Mouse (Mus musculus) heart, embryonic 14.5 days (tissue): ENCODE results near the gene Kif16b. TPM values are rescaled to one million over a fixed set of nuclear protein-coding genes. Genes with fewer than 3 reads are reported as not detected.
"Not testable (repeated sequence)": the region's sequence is repeated elsewhere in the genome, so short reads cannot be mapped to it uniquely, and the experiment has no call there.

Experiments used
- ATAC-seq: fragments of 200-750 bp; cut with Nextera tagmentation; 2 replicates; pipeline ENCODE4 v1.8.0; 2017; ENCODE audit warnings: low read depth, moderate TSS enrichment; ENCODE audit not compliant: insufficient number of reproducible peaks, insufficient read depth, low FRiP score
- H3K27ac ChIP-seq, 2 experiments: fragments of 200-500 bp in 1 of 2; fragments of 300-500 bp in 1 of 2; sonication (generic) in 1 of 2; replicated peaks in 1 of 2; 2 replicates each; pipeline ENCODE4 v1.5.1; 2012 to 2014; ENCODE audit warnings: low read depth in 2 of 2, low read length in 2 of 2, control low read depth in 1 of 2, mild to moderate bottlenecking in 1 of 2, mixed read lengths in 1 of 2; ENCODE audit not compliant: control insufficient read depth in 1 of 2, insufficient read depth in 1 of 2
- H3K27me3 ChIP-seq: fragments of 300-500 bp; sonication (generic); 2 replicates; pipeline ENCODE4 v1.6.1; 2014; ENCODE audit warnings: mild to moderate bottlenecking, low read length, control low read depth; ENCODE audit not compliant: control insufficient read depth, insufficient read depth
- H3K36me3 ChIP-seq: fragments of 300-500 bp; sonication (generic); 2 replicates; pipeline ENCODE4 v1.6.1; 2014; ENCODE audit warnings: mild to moderate bottlenecking, control low read depth, low read length, mixed read lengths; ENCODE audit not compliant: control insufficient read depth, insufficient read depth
- H3K4me1 ChIP-seq, 2 experiments: fragments of 200-500 bp in 1 of 2; fragments of 300-500 bp in 1 of 2; sonication (generic) in 1 of 2; 2 replicates each; pipeline ENCODE4 v1.6.1; 2012 to 2014; ENCODE audit warnings: low read length in 2 of 2, control low read depth in 1 of 2, mixed read lengths in 1 of 2; ENCODE audit not compliant: control insufficient read depth in 2 of 2, insufficient read depth in 2 of 2
- H3K4me2 ChIP-seq: fragments of 300-500 bp; sonication (generic); 2 replicates; pipeline ENCODE4 v1.6.1; 2014; ENCODE audit warnings: mild to moderate bottlenecking, low read length
- H3K4me3 ChIP-seq, 2 experiments: fragments of 200-500 bp in 1 of 2; fragments of 300-500 bp in 1 of 2; sonication (generic) in 1 of 2; 2 replicates each; pipeline ENCODE4 v1.5.1; 2012 to 2014; ENCODE audit warnings: low read length in 2 of 2, mild to moderate bottlenecking in 2 of 2, control low read depth in 1 of 2, low read depth in 1 of 2, moderate library complexity in 1 of 2; ENCODE audit not compliant: control insufficient read depth in 1 of 2, insufficient read depth in 1 of 2
- H3K9ac ChIP-seq: fragments of 300-500 bp; sonication (generic); 2 replicates; pipeline ENCODE4 v1.6.1; 2014; ENCODE audit warnings: mild to moderate bottlenecking, low read length
- H3K9me3 ChIP-seq: fragments of 300-500 bp; sonication (generic); 2 replicates; pipeline ENCODE4 v1.6.1; 2016; ENCODE audit warnings: low read length, control low read depth; ENCODE audit not compliant: control insufficient read depth
- WGBS: fragments of 180-500 bp; shearing (Covaris S2); extraction: QIAGEN DNeasy Blood & Tissue Kit; methylation state at CpG from one replicate; pipeline ENCODE4 v1.1.7; 2014; 5-methylcytosine and 5-hydroxymethylcytosine counted together
- polyA plus RNA-seq: library from polyadenylated mRNA; unstranded; fragments of >200 nt; fragmentation: Nextera tagmentation; extraction: Ambion mirVana; gene quantifications from 2 replicates; pipeline ENCODE4 v1.2.1, GENCODE M21; 2014

Kif16b gene
- polyA plus RNA-seq, 1 experiment from 2014 or later, result 10.4 TPM

DNA sequence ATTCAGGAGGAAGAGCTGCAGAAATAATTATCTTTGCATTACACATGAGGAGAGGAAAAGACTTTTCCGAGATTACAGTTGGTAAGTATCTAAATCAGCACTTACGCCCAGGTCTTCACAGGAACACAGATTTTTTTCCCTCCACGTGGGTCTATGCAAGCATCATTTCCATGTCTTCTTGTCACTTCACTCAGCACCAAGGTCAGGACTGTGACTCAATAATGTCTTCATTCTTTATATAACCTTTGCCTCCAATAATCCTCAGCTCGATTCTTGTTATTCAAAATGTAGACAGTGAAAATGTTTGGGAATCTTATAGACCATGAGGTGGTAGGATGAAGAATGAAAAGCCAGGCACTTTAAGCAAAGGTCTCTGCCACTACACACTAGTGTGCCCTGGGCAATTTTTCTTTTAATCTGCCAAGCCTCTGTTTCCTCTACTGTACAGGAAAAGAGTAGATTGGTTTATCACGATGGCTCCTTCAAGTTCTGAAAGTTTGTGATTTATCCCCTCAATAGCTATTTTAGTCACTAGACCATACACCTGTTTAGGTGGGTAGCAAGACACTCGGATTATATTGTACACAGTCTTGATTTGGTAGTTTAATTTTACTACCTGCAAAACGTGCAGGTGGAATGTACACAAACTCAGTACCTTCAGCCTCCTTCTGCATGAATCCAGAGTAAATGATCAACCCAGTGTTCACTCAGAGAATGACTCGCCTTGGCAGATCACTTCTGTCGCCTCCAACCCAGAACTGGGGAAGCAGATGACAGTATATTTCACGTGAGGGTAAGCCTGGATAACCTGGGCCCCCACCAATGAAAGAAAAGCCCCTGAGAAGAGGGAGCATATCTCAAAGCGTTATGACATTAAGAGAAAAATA, 316.2 kb downstream of the Kif16b start:
- ATAC-seq, result no peak
- WGBS, result 79% methylated on average over 11 of the region's 11 CpGs
- H3K27me3 ChIP-seq, result no peaks in the 10 kb centered on the region
- H3K4me1 ChIP-seq, result peaks cover 5% of the 10 kb centered on the region in 2 experiments
- H3K9me3 ChIP-seq, result no peaks in the 10 kb centered on the region
- H3K36me3 ChIP-seq, result no peaks in the 10 kb centered on the region
- H3K4me3 ChIP-seq, result no peak overlapping the region
- H3K4me2 ChIP-seq, result no peak overlapping the region
- H3K9ac ChIP-seq, result no peak overlapping the region
- no peak overlapping the region for H3K27ac ChIP-seq

DNA sequence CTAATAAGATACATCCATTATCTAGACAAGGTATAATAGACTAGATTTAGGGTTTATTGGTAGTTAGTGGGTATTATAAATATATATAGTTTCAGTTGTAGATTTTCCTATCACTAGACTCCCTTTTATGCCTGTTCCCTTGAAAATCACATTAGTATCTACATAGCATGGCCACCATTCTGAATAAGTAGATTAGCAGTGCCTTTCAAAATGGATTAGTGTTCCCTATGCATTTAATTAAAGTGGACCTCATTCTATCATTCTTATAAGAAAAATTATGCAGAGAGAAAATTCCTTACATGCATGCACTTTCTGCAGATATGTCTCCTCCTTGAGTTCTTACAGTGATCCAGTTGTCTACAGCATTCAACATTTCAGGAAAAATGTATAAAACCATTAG, 320.9 kb downstream of the Kif16b start:
- Histone ChIP-seq H3K9me3 (no peaks in the 10 kb centered on the region), H3K4me2 (no peak overlapping the region)
- ATAC-seq, result no peak

DNA sequence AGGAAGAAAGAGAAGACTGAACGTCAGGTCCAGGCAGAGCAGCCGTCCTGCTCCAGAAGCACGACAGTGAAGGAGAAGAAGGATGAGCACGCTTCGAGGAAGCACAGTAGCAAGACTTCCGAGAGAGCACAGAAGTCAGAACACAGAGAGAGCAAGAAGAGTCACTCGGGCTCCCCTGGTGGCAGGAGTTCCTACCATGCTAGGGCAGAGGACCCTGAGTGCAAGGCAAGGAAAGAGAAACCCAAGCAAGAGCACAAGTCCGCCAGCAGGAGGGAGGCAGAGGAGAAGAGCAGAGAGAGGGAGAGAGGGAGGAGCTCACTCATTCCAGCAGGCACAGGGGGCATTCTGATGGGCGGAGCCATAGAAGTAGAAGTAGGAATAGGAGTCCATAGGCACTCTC, 323.9 kb downstream of the Kif16b start:
- H3K27ac ChIP-seq, result not testable (repeated sequence)

More for the DNA sequence above, 320.9 kb downstream of the Kif16b start:
- H3K4me3 ChIP-seq, result no peak overlapping the region
- no peak overlapping the region for H3K9ac ChIP-seq
- H3K27me3 ChIP-seq, result no peaks in the 10 kb centered on the region
- H3K36me3 ChIP-seq, result no peaks in the 10 kb centered on the region
- H3K4me1 ChIP-seq, result 0 out of 4 replicates have a peak, but pooled peaks cover 0 to 4% of the 10 kb centered on the region in 2 experiments
- no peak overlapping the region for H3K27ac ChIP-seq

DNA sequence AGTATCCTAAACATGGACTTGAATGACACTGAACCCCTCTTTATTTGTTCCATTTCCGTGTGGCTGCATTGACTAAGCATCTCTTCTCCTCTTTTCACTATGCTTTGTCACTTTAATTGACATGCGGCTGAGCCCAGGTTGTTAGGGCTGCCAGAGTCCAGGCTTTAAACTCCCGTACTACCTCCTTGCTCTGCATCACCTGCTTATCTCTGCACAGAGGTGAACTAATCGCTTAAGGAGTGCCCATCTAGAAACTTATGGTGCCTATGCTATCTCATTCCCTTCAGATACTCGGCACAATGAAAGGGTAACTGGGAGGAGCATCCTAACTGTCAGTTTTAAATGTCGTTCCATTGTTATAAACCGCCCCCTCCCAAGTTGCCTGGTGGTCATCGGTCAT, 331.6 kb downstream of the Kif16b start:
- no peak overlapping the region for H3K4me3 ChIP-seq
- no peaks in the 10 kb centered on the region for H3K27me3 ChIP-seq
- no peak overlapping the region for H3K9ac ChIP-seq
- no peak overlapping the region for H3K27ac ChIP-seq
- no peaks in the 10 kb centered on the region for H3K9me3 ChIP-seq
- no peak for ATAC-seq
- 64% methylated on average over 8 of the region's 8 CpGs for WGBS
- H3K4me2 ChIP-seq, result no peak overlapping the region
- H3K4me1 ChIP-seq, result no peaks in the 10 kb centered on the region
- H3K36me3 ChIP-seq, result no peaks in the 10 kb centered on the region

More for the DNA sequence above, 323.9 kb downstream of the Kif16b start:
- not testable (repeated sequence) for H3K9me3 ChIP-seq, H3K4me3 ChIP-seq, H3K36me3 ChIP-seq, H3K27me3 ChIP-seq, H3K4me2 ChIP-seq, H3K9ac ChIP-seq, ATAC-seq, H3K4me1 ChIP-seq
- WGBS, result 55% methylated on average over 9 of the region's 9 CpGs

Other genes with a start within 250 kb of the Kif16b start
- 38.6 and 46.2 TPM in 2 replicates for gene Snrpb2, start 161.5 kb upstream of the Kif16b start, polyA plus RNA-seq
- gene Otor, start 176.9 kb upstream of the Kif16b start, polyA plus RNA-seq, result 0.36 TPM in 1 of 2 replicates, not detected in the other